Mouse (Mus musculus) myocyte (in vitro differentiated cells): Measurements from ENCODE around the gene Clrn3.

Experiments
- CEBPB ChIP-seq: IDR thresholded peaks from 2 replicates; pipeline ENCODE4 v1.6.1; 2011; ENCODE audit warnings: mild to moderate bottlenecking, moderate library complexity; ENCODE audit not compliant: poor library complexity, insufficient read depth, severe bottlenecking
- E2F4 ChIP-seq: IDR thresholded peaks from one replicate; pipeline ENCODE4 v1.6.1; 2011; ENCODE audit warnings: mild to moderate bottlenecking, control low read depth, moderate library complexity; ENCODE audit not compliant: insufficient read depth
- MAX ChIP-seq: IDR thresholded peaks from one replicate; pipeline ENCODE4 v1.6.1; 2011; ENCODE audit warnings: low read depth, mild to moderate bottlenecking, control low read depth
- MYOD1 ChIP-seq, 3 experiments: IDR thresholded peaks; one replicate each; pipeline ENCODE4 v1.6.1; 2011; ENCODE audit warnings: control low read depth in 2 of 3, low read depth in 2 of 3, mild to moderate bottlenecking in 2 of 3, moderate library complexity in 1 of 3; ENCODE audit not compliant: insufficient read length in 2 of 3, control insufficient read depth in 1 of 3
- MYOG ChIP-seq, 3 experiments: IDR thresholded peaks; one replicate each; pipeline ENCODE4 v1.6.1; 2011; ENCODE audit warnings: control low read depth in 2 of 3, low read depth in 2 of 3, mild to moderate bottlenecking in 2 of 3; ENCODE audit not compliant: insufficient read length in 2 of 3, control insufficient read depth in 1 of 3, insufficient read depth in 1 of 3
- POLR2A ChIP-seq: IDR thresholded peaks from one replicate; pipeline ENCODE4 v1.6.1; 2011; ENCODE audit warnings: low read depth, mild to moderate bottlenecking, control low read depth, moderate library complexity; ENCODE audit not compliant: insufficient read length
- POLR2AphosphoS2 ChIP-seq: IDR thresholded peaks from one replicate; pipeline ENCODE4 v1.6.1; 2011; ENCODE audit warnings: low read depth, control low read depth; ENCODE audit not compliant: insufficient read length
- REST ChIP-seq: IDR thresholded peaks from one replicate; pipeline ENCODE4 v1.6.1; 2011; ENCODE audit warnings: mild to moderate bottlenecking, control low read depth, moderate library complexity; ENCODE audit not compliant: insufficient read depth, insufficient read length
- TCF12 ChIP-seq: IDR thresholded peaks from one replicate; pipeline ENCODE4 v1.6.1; 2011; ENCODE audit warnings: mild to moderate bottlenecking, control low read depth; ENCODE audit not compliant: poor library complexity, insufficient read depth, severe bottlenecking

- TF ChIP-seq E2F4 (no peak), POLR2A (no peak), MYOD1 (IDR thresholded peaks at IDR 0.05; ENCODE audit: control insufficient read depth in 1 of 3, insufficient read length in 2 of 3, low read depth in 2 of 3) (no peak), REST (no peak), MYOG (IDR thresholded peaks at IDR 0.05; ENCODE audit: control insufficient read depth in 1 of 3, insufficient read depth in 1 of 3, insufficient read length in 2 of 3, low read depth in 2 of 3) (no peak), POLR2AphosphoS2 (no peak), MAX (no peak), TCF12 (no peak), CEBPB (no peak)
These were observed 63.7 kb downstream of the Clrn3 start for GRCm38 (mm10) chr7:135464689-135465259.
